Mouse (Mus musculus) embryonic facial prominence, embryonic 15.5 days (tissue): Measurements from ENCODE around the gene Hoxb9. TPM values are rescaled to one million over a fixed set of nuclear protein-coding genes. Genes with fewer than 3 reads are reported as not detected.
A peak's percentile ranks its signal among the peaks of the same experiment; 100 is the strongest.

ENCODE experiments used
- ATAC-seq: fragments of 200-750 bp; cut with Nextera tagmentation; 2 replicates; pipeline ENCODE4 v1.8.0; 2017; ENCODE audit warnings: low read depth, moderate TSS enrichment; ENCODE audit not compliant: insufficient number of reproducible peaks, low FRiP score, low TSS enrichment
- H3K27ac ChIP-seq: fragments of 300-500 bp; sonication (generic); replicated peaks from 2 replicates; pipeline ENCODE4 v1.5.1; 2015; ENCODE audit warnings: mild to moderate bottlenecking, inconsistent platforms
- H3K27me3 ChIP-seq: fragments of 300-500 bp; sonication (generic); 2 replicates; pipeline ENCODE4 v1.6.1; 2015; ENCODE audit warnings: inconsistent platforms
- H3K36me3 ChIP-seq: fragments of 300-500 bp; sonication (generic); 2 replicates; pipeline ENCODE4 v1.6.1; 2015; ENCODE audit warnings: mild to moderate bottlenecking, inconsistent platforms
- H3K4me1 ChIP-seq: fragments of 300-500 bp; sonication (generic); 2 replicates; pipeline ENCODE4 v1.6.1; 2015; ENCODE audit warnings: inconsistent platforms
- H3K4me2 ChIP-seq: fragments of 300-500 bp; sonication (generic); replicated peaks from 2 replicates; pipeline ENCODE4 v1.6.1; 2015; ENCODE audit warnings: mild to moderate bottlenecking, inconsistent platforms
- H3K4me3 ChIP-seq: fragments of 300-500 bp; sonication (generic); replicated peaks from 2 replicates; pipeline ENCODE4 v1.5.1; 2015; ENCODE audit warnings: mild to moderate bottlenecking, inconsistent platforms
- H3K9ac ChIP-seq: fragments of 300-500 bp; sonication (generic); 2 replicates; pipeline ENCODE4 v1.6.1; 2015; ENCODE audit warnings: inconsistent platforms
- H3K9me3 ChIP-seq: fragments of 300-500 bp; sonication (generic); replicated peaks from 2 replicates; pipeline ENCODE4 v1.6.1; 2016; ENCODE audit warnings: inconsistent platforms
- WGBS: fragments of 180-500 bp; shearing (Covaris S2); methylation state at CpG from one replicate; pipeline ENCODE4 v1.1.7; 2015; 5-methylcytosine and 5-hydroxymethylcytosine counted together
- polyA plus RNA-seq: library from polyadenylated mRNA; unstranded; fragments of >200 nt; fragmentation: Nextera tagmentation; extraction: Ambion mirVana; gene quantifications from 2 replicates; pipeline ENCODE4 v1.2.1, GENCODE M21; 2015

The Hoxb9 gene
- polyA plus RNA-seq, 1 experiment from 2014 or later, result not detected

GRCm38 (mm10) chr11:96268031-96268745 is 3.1 kb upstream of the Hoxb9 start:
- H3K4me2 ChIP-seq, result no peak overlapping the region
- WGBS, result 4% methylated on average over 1 of the region's 1 CpGs
- no peak overlapping the region for H3K4me3 ChIP-seq
- ATAC-seq, result no peak
- no peaks in the 10 kb centered on the region for H3K9me3 ChIP-seq
- H3K36me3 ChIP-seq, result no peaks in the 10 kb centered on the region
- peaks cover 98% of the 10 kb centered on the region for H3K27me3 ChIP-seq
- peaks cover 20% of the 10 kb centered on the region for H3K4me1 ChIP-seq
- H3K27ac ChIP-seq, result no peak overlapping the region
- no peak overlapping the region for H3K9ac ChIP-seq

- Histone ChIP-seq H3K36me3 (no peaks in the 10 kb centered on the region), H3K4me1 (peaks cover 20% of the 10 kb centered on the region)
Measured at GRCm38 (mm10) chr11:96269869-96270268, 1.4 kb upstream of the Hoxb9 start.

GRCm38 (mm10) chr11:96271541-96272011 is 319 bp downstream of the Hoxb9 start:
- WGBS, result under 1% methylated on average over 52 of the region's 52 CpGs
- Histone ChIP-seq H3K4me2 (peak overlapping the region; percentile 31), H3K4me1 (peaks cover 20% of the 10 kb centered on the region), H3K4me3 (peak overlapping the region; percentile 22), H3K9me3 (no peaks in the 10 kb centered on the region), H3K27ac (no peak overlapping the region), H3K36me3 (no peaks in the 10 kb centered on the region), H3K27me3 (peaks cover 98% of the 10 kb centered on the region), H3K9ac (no peak overlapping the region)
- no peak for ATAC-seq

More at GRCm38 (mm10) chr11:96269869-96270268, 1.4 kb upstream of the Hoxb9 start:
- H3K4me3 ChIP-seq, result no peak overlapping the region
- no peaks in the 10 kb centered on the region for H3K9me3 ChIP-seq
- H3K4me2 ChIP-seq, result no peak overlapping the region
- 2% methylated on average over 19 of the region's 19 CpGs for WGBS
- H3K9ac ChIP-seq, result no peak overlapping the region
- peaks cover 98% of the 10 kb centered on the region for H3K27me3 ChIP-seq
- no peak for ATAC-seq
- no peak overlapping the region for H3K27ac ChIP-seq

GRCm38 (mm10) chr11:96272024-96272921 is 1.0 kb downstream of the Hoxb9 start:
- Histone ChIP-seq H3K4me3 (peak overlapping the region; percentile 22), H3K9me3 (no peaks in the 10 kb centered on the region), H3K27ac (no peak overlapping the region), H3K9ac (no peak overlapping the region), H3K4me2 (peak overlapping the region; percentile 30; the same call in 1 of the 2 replicates), H3K4me1 (peaks cover 20% of the 10 kb centered on the region), H3K27me3 (peaks cover 98% of the 10 kb centered on the region), H3K36me3 (no peaks in the 10 kb centered on the region)
- under 1% methylated on average over 58 of the region's 58 CpGs for WGBS
- no peak for ATAC-seq

GRCm38 (mm10) chr11:96274428-96274827 is 3.2 kb downstream of the Hoxb9 start:
- Histone ChIP-seq H3K4me3 (no peak overlapping the region), H3K9ac (no peak overlapping the region), H3K4me1 (peaks cover 20% of the 10 kb centered on the region), H3K27me3 (peaks cover 100% of the 10 kb centered on the region), H3K4me2 (no peak overlapping the region), H3K36me3 (no peaks in the 10 kb centered on the region), H3K9me3 (no peaks in the 10 kb centered on the region), H3K27ac (no peak overlapping the region)
- 4% methylated on average over 10 of the region's 10 CpGs for WGBS
- no peak for ATAC-seq

GRCm38 (mm10) chr11:96275896-96276295 is 4.6 kb downstream of the Hoxb9 start:
- Histone ChIP-seq H3K4me1 (peaks cover 15% of the 10 kb centered on the region), H3K9me3 (no peaks in the 10 kb centered on the region), H3K36me3 (no peaks in the 10 kb centered on the region), H3K4me3 (no peak overlapping the region), H3K27ac (no peak overlapping the region), H3K4me2 (no peak overlapping the region), H3K27me3 (peaks cover 100% of the 10 kb centered on the region), H3K9ac (no peak overlapping the region)
- 7% methylated on average over 4 of the region's 4 CpGs for WGBS
- ATAC-seq, result no peak

- H3K4me1 ChIP-seq, result peaks cover 1% of the 10 kb centered on the region
- no peak overlapping the region for H3K9ac ChIP-seq
- WGBS, result 2% methylated on average over 35 of the region's 35 CpGs
- no peak overlapping the region for H3K4me2 ChIP-seq
- no peaks in the 10 kb centered on the region for H3K9me3 ChIP-seq
- no peak for ATAC-seq
- no peaks in the 10 kb centered on the region for H3K36me3 ChIP-seq
- peaks cover 99% of the 10 kb centered on the region for H3K27me3 ChIP-seq
- no peak overlapping the region for H3K27ac ChIP-seq
- no peak overlapping the region for H3K4me3 ChIP-seq
Measured at GRCm38 (mm10) chr11:96277151-96278044, 6.1 kb downstream of the Hoxb9 start.

GRCm38 (mm10) chr11:96278324-96278723 is 7.1 kb downstream of the Hoxb9 start:
- Histone ChIP-seq H3K9me3 (no peaks in the 10 kb centered on the region), H3K4me2 (no peak overlapping the region), H3K4me3 (no peak overlapping the region), H3K4me1 (0 out of 2 replicates have a peak, but pooled peaks cover 6% of the 10 kb centered on the region), H3K36me3 (no peaks in the 10 kb centered on the region), H3K9ac (no peak overlapping the region), H3K27ac (no peak overlapping the region), H3K27me3 (peaks cover 99% of the 10 kb centered on the region)
- 10% methylated on average over 14 of the region's 14 CpGs for WGBS
- ATAC-seq, result no peak

- Histone ChIP-seq H3K9ac (no peak overlapping the region), H3K27ac (no peak overlapping the region), H3K27me3 (peaks cover 99% of the 10 kb centered on the region), H3K4me1 (peaks cover 6% of the 10 kb centered on the region; the same call in 1 of the 2 replicates), H3K9me3 (no peaks in the 10 kb centered on the region), H3K4me3 (no peak overlapping the region), H3K36me3 (no peaks in the 10 kb centered on the region), H3K4me2 (no peak overlapping the region)
- WGBS, result under 1% methylated on average over 9 of the region's 9 CpGs
- ATAC-seq, result no peak
Measured at GRCm38 (mm10) chr11:96278773-96279172, 7.5 kb downstream of the Hoxb9 start.

GRCm38 (mm10) chr11:96279421-96280233 is 8.4 kb downstream of the Hoxb9 start:
- H3K4me2 ChIP-seq, result no peak overlapping the region
- no peak overlapping the region for H3K4me3 ChIP-seq
- no peak overlapping the region for H3K9ac ChIP-seq
- H3K4me1 ChIP-seq, result peaks cover 14% of the 10 kb centered on the region
- 3% methylated on average over 31 of the region's 31 CpGs for WGBS
- H3K9me3 ChIP-seq, result no peaks in the 10 kb centered on the region
- no peak for ATAC-seq
- H3K27me3 ChIP-seq, result peaks cover 99% of the 10 kb centered on the region
- no peak overlapping the region for H3K27ac ChIP-seq
- no peaks in the 10 kb centered on the region for H3K36me3 ChIP-seq
